Mouse (Mus musculus) midbrain, embryonic 12.5 days (tissue): ENCODE results near the gene Gm20388. TPM values are rescaled to one million over a fixed set of nuclear protein-coding genes. Genes with fewer than 3 reads are reported as not detected.
A peak's percentile ranks its signal among the peaks of the same experiment; 100 is the strongest.

Source experiments
- ATAC-seq: fragments of 200-750 bp; cut with Nextera tagmentation; 2 replicates; pipeline ENCODE4 v1.8.0; 2017; ENCODE audit warnings: low read depth, moderate TSS enrichment, moderate library complexity; ENCODE audit not compliant: low FRiP score
- H3K27ac ChIP-seq: fragments of 300-500 bp; sonication (generic); replicated peaks from 2 replicates; pipeline ENCODE4 v1.5.1; 2016; ENCODE audit warnings: mild to moderate bottlenecking
- H3K27me3 ChIP-seq: fragments of 300-500 bp; sonication (generic); 2 replicates; pipeline ENCODE4 v1.6.1; 2016; ENCODE audit warnings: mild to moderate bottlenecking
- H3K36me3 ChIP-seq: fragments of 300-500 bp; sonication (generic); 2 replicates; pipeline ENCODE4 v1.6.1; 2016
- H3K4me1 ChIP-seq: fragments of 300-500 bp; sonication (generic); 2 replicates; pipeline ENCODE4 v1.6.1; 2016
- H3K4me2 ChIP-seq: fragments of 300-500 bp; sonication (generic); replicated peaks from 2 replicates; pipeline ENCODE4 v1.6.1; 2016; ENCODE audit warnings: mild to moderate bottlenecking, moderate library complexity
- H3K4me3 ChIP-seq: fragments of 300-500 bp; sonication (generic); 2 replicates; pipeline ENCODE4 v1.5.1; 2016; ENCODE audit warnings: mild to moderate bottlenecking
- H3K9ac ChIP-seq: fragments of 300-500 bp; sonication (generic); replicated peaks from 2 replicates; pipeline ENCODE4 v1.6.1; 2016; ENCODE audit warnings: mild to moderate bottlenecking, moderate library complexity
- H3K9me3 ChIP-seq: fragments of 300-500 bp; sonication (generic); 2 replicates; pipeline ENCODE4 v1.6.1; 2016; ENCODE audit warnings: mild to moderate bottlenecking
- WGBS: fragments of 180-500 bp; shearing (Covaris S2); methylation state at CpG from one replicate; pipeline ENCODE4 v1.1.7; 2016; 5-methylcytosine and 5-hydroxymethylcytosine counted together
- polyA plus RNA-seq: library from polyadenylated mRNA; unstranded; fragments of >200 nt; fragmentation: Nextera tagmentation; extraction: Ambion mirVana; gene quantifications from 2 replicates; pipeline ENCODE4 v1.2.1, GENCODE M21; 2016

Gm20388 gene
- polyA plus RNA-seq, 1 experiment from 2014 or later, result not detected

GRCm38 (mm10) chr8:122751342-122751741, 2840.7 kb downstream of the Gm20388 start:
- H3K9me3 ChIP-seq, result no peaks in the 10 kb centered on the region
- peaks cover 12% of the 10 kb centered on the region; the same call in 1 of the 2 replicates for H3K27me3 ChIP-seq
- H3K4me2 ChIP-seq, result no peak overlapping the region
- no peak overlapping the region for H3K4me3 ChIP-seq
- ATAC-seq, result no peak
- no peak overlapping the region for H3K9ac ChIP-seq
- WGBS, result 93% methylated on average over 5 of the region's 5 CpGs
- H3K4me1 ChIP-seq, result peaks cover 28% of the 10 kb centered on the region
- no peak overlapping the region for H3K27ac ChIP-seq
- H3K36me3 ChIP-seq, result no peaks in the 10 kb centered on the region

DNA sequence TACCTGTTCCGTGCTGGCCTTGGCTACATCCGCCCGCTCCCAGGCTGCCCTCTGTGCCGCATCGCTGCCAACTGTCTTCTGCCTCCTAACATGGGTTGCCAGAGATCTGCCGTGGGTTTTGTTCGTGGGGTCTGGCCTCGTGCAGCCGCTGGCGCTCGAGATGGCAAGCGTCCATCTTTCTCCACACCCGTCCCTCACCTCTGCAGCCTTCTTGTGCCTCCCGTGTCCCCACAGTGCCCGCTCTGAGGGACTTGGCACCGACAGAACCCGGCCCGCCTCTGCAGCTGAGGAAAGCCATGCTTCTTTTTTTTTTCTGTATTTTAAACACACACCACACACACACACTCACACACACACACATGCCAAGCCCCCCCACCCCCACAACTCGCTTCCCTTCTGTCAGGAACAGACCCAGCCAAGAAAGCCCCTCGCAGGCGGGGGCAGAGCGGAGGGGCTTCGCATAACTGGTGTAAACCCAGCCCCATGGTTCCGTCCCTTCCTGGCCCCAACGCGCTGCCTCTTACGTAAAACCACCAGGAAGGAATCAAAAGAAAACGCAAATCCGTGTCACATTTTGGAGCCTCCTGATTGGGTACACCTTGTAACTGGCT, 2841.6 kb downstream of the Gm20388 start:
- no peaks in the 10 kb centered on the region for H3K9me3 ChIP-seq
- H3K4me1 ChIP-seq, result peaks cover 19% of the 10 kb centered on the region
- ATAC-seq, result no peak
- no peak overlapping the region for H3K27ac ChIP-seq
- no peaks in the 10 kb centered on the region for H3K36me3 ChIP-seq
- WGBS, result 85% methylated on average over 28 of the region's 29 CpGs
- no peak overlapping the region for H3K9ac ChIP-seq
- peaks cover 12% of the 10 kb centered on the region; the same call in 1 of the 2 replicates for H3K27me3 ChIP-seq
- H3K4me2 ChIP-seq, result no peak overlapping the region
- no peak overlapping the region for H3K4me3 ChIP-seq

- H3K27ac ChIP-seq, result no peak overlapping the region
- H3K9me3 ChIP-seq, result no peaks in the 10 kb centered on the region
- H3K4me3 ChIP-seq, result no peak overlapping the region
- no peak for ATAC-seq
- H3K4me2 ChIP-seq, result no peak overlapping the region
- peaks cover 5% of the 10 kb centered on the region; the same call in 1 of the 2 replicates for H3K4me1 ChIP-seq
- H3K9ac ChIP-seq, result no peak overlapping the region
- H3K36me3 ChIP-seq, result no peaks in the 10 kb centered on the region
- H3K27me3 ChIP-seq, result peaks cover 11% of the 10 kb centered on the region; the same call in 1 of the 2 replicates
Measured at GRCm38 (mm10) chr8:122758597-122758996, 2848.0 kb downstream of the Gm20388 start.

- ATAC-seq, result no peak
- Histone ChIP-seq H3K9me3 (no peaks in the 10 kb centered on the region), H3K4me1 (peaks cover 5% of the 10 kb centered on the region; the same call in 1 of the 2 replicates), H3K4me2 (no peak overlapping the region), H3K4me3 (no peak overlapping the region), H3K27me3 (peaks cover 11% of the 10 kb centered on the region; the same call in 1 of the 2 replicates), H3K9ac (no peak overlapping the region), H3K36me3 (no peaks in the 10 kb centered on the region), H3K27ac (no peak overlapping the region)
- 75% methylated on average over 7 of the region's 7 CpGs for WGBS
Measured at GRCm38 (mm10) chr8:122760116-122760515, 2849.5 kb downstream of the Gm20388 start.

- Histone ChIP-seq H3K36me3 (no peaks in the 10 kb centered on the region), H3K9me3 (no peaks in the 10 kb centered on the region), H3K4me1 (peaks cover 5% of the 10 kb centered on the region; the same call in 1 of the 2 replicates), H3K9ac (no peak overlapping the region), H3K27ac (no peak overlapping the region), H3K27me3 (peaks cover 11% of the 10 kb centered on the region; the same call in 1 of the 2 replicates), H3K4me2 (no peak overlapping the region), H3K4me3 (no peak overlapping the region)
- 80% methylated on average over 6 of the region's 6 CpGs for WGBS
- no peak for ATAC-seq
Measured at GRCm38 (mm10) chr8:122761109-122761508, 2850.5 kb downstream of the Gm20388 start.

DNA sequence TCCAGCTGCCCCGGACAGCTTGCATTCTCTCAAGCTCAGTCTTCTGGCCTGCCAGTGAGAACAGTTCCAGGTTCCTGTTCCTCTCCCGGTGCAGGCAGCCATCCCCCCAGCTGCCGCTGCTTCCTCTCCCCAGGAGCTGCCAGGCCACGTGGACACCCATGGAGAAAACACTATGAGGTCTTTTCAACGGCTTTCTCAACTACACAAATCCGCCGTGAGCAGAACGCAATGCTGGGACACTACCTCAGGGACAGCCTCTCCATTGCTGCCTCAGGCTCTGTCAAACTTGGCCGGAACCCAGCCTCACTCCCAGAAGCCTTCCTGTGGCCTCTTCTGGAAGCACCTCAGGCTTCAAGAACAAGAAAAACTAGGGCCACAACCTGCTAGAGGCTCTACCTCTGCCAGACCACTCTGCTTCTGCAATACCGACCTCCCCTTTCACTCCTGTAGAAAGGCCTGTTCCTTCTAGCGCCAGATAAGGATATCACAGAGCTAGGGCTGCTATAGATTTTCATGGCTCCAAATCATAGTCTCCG, 2852.2 kb downstream of the Gm20388 start:
- peaks cover 11% of the 10 kb centered on the region; the same call in 1 of the 2 replicates for H3K27me3 ChIP-seq
- H3K4me1 ChIP-seq, result peaks cover 14% of the 10 kb centered on the region; the same call in 1 of the 2 replicates
- no peak overlapping the region for H3K9ac ChIP-seq
- no peaks in the 10 kb centered on the region for H3K36me3 ChIP-seq
- H3K4me2 ChIP-seq, result no peak overlapping the region
- no peaks in the 10 kb centered on the region for H3K9me3 ChIP-seq
- H3K27ac ChIP-seq, result no peak overlapping the region
- ATAC-seq, result no peak
- no peak overlapping the region for H3K4me3 ChIP-seq
- WGBS, result 51% methylated on average over 12 of the region's 12 CpGs

DNA sequence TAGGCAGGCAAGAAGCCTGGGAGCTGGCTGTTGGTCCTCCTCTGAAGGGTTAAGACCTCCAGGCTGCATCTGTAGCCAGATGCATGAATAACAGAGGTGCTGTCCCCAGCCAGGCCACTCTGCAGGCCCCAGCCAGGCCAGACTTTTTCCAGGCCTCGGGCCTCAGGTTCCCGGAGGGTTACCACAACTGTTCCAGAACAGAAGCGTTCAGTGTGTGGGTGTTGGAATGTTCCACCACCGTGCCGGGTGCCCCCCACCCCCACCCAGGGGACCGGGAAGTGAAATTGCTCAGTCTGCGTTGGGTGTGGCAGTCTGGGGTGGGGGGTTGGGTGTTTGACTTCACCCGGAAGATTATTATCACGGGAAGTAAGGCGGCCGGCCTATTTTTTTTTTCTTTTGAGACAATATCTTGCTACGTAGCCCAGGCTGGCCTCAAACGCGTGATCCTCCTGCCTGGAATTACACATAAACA, 2852.7 kb downstream of the Gm20388 start:
- Histone ChIP-seq H3K27me3 (peaks cover 11% of the 10 kb centered on the region; the same call in 1 of the 2 replicates), H3K27ac (no peak overlapping the region), H3K36me3 (no peaks in the 10 kb centered on the region), H3K4me1 (peaks cover 14% of the 10 kb centered on the region; the same call in 1 of the 2 replicates), H3K4me2 (no peak overlapping the region), H3K9me3 (no peaks in the 10 kb centered on the region), H3K9ac (no peak overlapping the region), H3K4me3 (no peak overlapping the region)
- 80% methylated on average over 14 of the region's 14 CpGs for WGBS
- no peak for ATAC-seq

DNA sequence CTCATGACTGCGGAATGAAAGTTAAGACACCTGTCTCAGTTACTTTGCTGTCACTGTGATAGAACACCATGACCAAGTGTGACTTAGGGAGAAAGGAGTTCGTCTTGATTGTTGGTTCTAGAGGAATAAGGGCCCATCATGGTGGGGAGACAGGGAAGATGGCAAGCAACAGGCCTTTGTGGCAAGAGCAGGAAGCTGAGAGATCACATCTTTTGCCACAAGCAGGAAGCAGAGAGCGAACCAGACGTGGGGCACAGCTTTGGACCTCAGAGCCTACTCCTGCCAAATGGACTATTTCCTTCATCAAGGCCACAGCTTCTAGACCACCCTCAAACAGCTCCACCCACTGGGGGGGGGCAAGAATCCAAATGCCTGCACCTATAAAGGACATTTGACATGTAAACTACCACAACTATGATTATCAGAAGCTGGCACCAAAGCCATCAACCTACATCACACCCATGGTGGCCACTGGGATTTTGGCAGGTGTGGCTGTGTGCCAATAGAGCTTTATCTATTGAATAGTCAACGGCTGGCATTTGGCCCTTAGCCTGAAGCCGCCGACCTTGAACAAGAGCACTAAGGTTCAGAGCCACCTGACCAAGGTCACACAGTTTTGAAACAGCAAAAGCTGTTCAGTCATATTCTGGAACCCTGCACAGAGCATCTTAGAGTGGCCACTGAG, 2854.3 kb downstream of the Gm20388 start:
- no peak overlapping the region for H3K4me2 ChIP-seq
- no peak overlapping the region for H3K9ac ChIP-seq
- ATAC-seq, result no peak
- peaks cover 21% of the 10 kb centered on the region; the same call in 1 of the 2 replicates for H3K27me3 ChIP-seq
- H3K9me3 ChIP-seq, result no peaks in the 10 kb centered on the region
- H3K36me3 ChIP-seq, result no peaks in the 10 kb centered on the region
- H3K4me1 ChIP-seq, result peaks cover 14% of the 10 kb centered on the region; the same call in 1 of the 2 replicates
- 87% methylated on average over 7 of the region's 7 CpGs for WGBS
- H3K27ac ChIP-seq, result no peak overlapping the region
- no peak overlapping the region for H3K4me3 ChIP-seq

GRCm38 (mm10) chr8:122766189-122766588, 2855.5 kb downstream of the Gm20388 start:
- Histone ChIP-seq H3K4me1 (0 out of 2 replicates have a peak, but pooled peaks cover 8% of the 10 kb centered on the region), H3K4me3 (no peak overlapping the region), H3K4me2 (no peak overlapping the region), H3K27ac (no peak overlapping the region), H3K36me3 (no peaks in the 10 kb centered on the region), H3K9me3 (no peaks in the 10 kb centered on the region), H3K27me3 (peaks cover 25% of the 10 kb centered on the region; the same call in 1 of the 2 replicates), H3K9ac (no peak overlapping the region)
- ATAC-seq, result no peak
- 65% methylated on average over 5 of the region's 5 CpGs for WGBS

- no peaks in the 10 kb centered on the region for H3K36me3 ChIP-seq
- no peak overlapping the region for H3K4me3 ChIP-seq
- H3K9ac ChIP-seq, result no peak overlapping the region
- no peak for ATAC-seq
- H3K27me3 ChIP-seq, result peaks cover 20% of the 10 kb centered on the region; the same call in 1 of the 2 replicates
- no peak overlapping the region for H3K4me2 ChIP-seq
- WGBS, result 69% methylated on average over 8 of the region's 8 CpGs
- peak overlapping the region; percentile 25; the same call in 1 of the 2 replicates for H3K27ac ChIP-seq
- H3K4me1 ChIP-seq, result 0 out of 2 replicates have a peak, but pooled peaks cover 8% of the 10 kb centered on the region
- H3K9me3 ChIP-seq, result no peaks in the 10 kb centered on the region
Measured at GRCm38 (mm10) chr8:122766647-122767200, 2856.1 kb downstream of the Gm20388 start.

DNA sequence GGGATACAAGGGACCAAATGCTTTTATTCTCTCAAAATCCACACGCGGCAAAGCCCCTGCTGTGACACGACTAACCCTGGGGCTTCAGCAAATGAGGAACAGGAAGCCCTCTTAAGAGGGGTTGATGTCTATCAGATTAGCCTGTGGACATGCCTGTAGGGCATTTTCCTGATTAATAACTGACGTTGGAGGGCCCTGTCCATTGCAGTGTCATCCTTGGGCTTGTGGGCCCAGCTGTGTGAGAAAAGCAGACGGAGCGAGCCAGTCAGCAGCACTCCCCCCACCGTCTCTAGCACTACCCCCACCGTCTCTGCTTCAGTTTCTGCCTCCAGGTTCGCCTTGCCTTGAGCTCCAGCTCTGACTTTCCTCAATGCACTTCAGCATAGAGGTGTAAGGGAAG, 2856.6 kb downstream of the Gm20388 start:
- Histone ChIP-seq H3K4me2 (no peak overlapping the region), H3K27me3 (peaks cover 19% of the 10 kb centered on the region; the same call in 1 of the 2 replicates), H3K9me3 (no peaks in the 10 kb centered on the region), H3K27ac (peak overlapping the region; percentile 25; the same call in 1 of the 2 replicates), H3K4me3 (no peak overlapping the region), H3K36me3 (no peaks in the 10 kb centered on the region), H3K9ac (no peak overlapping the region), H3K4me1 (0 out of 2 replicates have a peak, but pooled peaks cover 8% of the 10 kb centered on the region)
- peak; percentile 34; the same call in 1 of the 2 replicates for ATAC-seq
- WGBS, result 49% methylated on average over 9 of the region's 9 CpGs
